Mouse (Mus musculus) right cerebral cortex, postnatal 14 days (tissue): ENCODE measurements at regions not wholly inside any gene's neighbourhood (a gene's known extent, or its start where the extent isn't known, plus 50 kb on each side); places are given as distances from the start of the nearest gene placed in this dataset.
A peak's percentile ranks its signal among the peaks of the same experiment; 100 is the strongest.

ENCODE experiments used
- DNase-seq: peaks from one replicate; pipeline ENCODE4 v3.0.0; 2022

DNA sequence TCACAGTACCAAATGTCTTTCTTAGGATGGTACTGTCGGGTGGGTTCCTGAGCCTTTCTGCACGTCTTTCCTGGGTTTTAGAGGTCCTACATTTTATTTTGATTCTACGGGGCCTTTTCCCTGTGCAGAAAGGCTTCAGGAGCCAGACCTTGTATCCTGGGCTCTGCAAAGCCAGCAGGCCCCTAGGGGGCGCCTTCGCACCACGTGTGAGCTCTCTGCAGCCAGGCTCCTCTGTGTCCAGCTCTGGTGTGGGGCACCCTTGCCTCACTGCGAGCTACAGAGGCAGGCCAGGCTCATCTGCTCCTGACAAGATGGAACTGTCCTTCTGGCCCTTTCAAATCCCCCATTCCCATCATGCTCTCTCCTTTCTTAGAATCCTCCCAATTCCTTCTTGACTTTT lies 53.3 kb upstream of the Usp3 start:
- peak; percentile 92 for DNase-seq

DNA sequence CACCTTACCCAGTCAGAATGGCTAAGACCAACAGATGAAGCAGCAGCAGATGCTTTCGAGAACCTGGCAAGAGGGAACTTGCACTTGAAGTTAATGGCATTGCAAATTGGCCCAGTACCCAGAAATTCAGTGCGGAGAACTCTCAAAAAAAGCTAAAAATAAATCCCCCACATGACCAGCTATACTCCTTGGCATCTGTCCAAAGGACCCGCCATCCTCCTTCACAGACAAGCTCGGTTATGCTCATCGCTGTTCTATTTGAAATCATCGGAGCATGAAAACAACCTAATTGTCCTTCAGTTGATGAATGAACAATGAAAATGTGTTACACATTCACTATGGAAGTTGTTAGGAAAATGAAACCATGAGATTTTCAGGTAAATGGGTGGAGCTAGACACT lies 58.4 kb upstream of the Usp3 start:
- DNase-seq, result no peak

DNA sequence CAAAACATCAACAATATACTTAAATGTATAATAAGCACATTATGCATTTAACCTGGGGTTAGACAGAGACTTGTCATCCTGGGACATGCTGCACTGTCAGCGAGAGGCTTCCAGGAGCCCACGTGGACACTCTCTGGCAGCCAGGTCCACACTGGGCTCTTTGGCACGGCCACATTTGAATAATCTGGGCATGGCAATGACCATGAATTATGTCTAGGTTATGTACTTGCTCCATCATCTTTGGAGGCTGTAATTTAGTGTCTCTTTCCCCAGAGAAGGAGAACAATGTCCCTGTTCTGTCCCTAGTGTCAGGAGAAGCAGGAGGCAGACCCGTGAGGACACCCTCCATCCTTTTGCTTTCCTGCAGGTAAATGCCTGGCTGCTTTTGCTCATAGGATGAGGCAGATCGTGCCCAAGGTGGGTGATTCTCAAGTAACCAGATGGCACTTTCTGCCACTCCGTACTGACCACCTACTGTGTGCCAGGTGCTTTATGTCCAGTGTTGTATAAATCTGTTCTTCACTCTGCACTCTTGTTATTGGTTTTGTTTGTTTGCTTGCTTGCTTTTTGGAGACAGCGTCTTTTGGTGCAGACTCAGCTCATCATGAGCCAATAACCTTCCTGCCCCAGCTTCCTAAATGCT lies 56.2 kb upstream of the Car12 start:
- DNase-seq, result no peak

DNA sequence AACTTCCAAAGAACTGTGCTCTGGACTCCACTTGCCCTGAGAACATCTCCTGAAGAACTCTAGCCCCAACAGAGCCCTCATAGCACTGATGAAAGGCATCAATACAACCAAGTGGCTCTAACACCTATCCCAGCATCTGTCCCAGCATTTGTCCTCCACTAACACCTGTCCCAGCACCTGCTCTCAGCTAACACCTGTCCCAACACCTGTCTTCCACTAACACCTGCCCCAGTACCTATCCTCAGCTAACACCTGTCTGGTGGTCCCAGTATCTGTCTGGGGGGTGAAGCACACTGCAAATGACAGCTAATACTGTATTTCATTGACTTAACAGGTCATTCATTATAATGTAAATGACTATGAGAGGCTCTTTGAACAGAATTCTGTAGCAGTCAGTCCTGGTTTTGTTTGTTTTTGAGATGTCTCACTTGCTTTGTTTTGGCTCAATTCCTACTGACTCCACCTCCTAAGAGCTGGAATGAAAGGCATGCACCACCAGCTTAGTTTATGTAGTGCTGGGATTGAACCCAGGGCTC lies 54.7 kb upstream of the Car12 start:
- no peak for DNase-seq

DNA sequence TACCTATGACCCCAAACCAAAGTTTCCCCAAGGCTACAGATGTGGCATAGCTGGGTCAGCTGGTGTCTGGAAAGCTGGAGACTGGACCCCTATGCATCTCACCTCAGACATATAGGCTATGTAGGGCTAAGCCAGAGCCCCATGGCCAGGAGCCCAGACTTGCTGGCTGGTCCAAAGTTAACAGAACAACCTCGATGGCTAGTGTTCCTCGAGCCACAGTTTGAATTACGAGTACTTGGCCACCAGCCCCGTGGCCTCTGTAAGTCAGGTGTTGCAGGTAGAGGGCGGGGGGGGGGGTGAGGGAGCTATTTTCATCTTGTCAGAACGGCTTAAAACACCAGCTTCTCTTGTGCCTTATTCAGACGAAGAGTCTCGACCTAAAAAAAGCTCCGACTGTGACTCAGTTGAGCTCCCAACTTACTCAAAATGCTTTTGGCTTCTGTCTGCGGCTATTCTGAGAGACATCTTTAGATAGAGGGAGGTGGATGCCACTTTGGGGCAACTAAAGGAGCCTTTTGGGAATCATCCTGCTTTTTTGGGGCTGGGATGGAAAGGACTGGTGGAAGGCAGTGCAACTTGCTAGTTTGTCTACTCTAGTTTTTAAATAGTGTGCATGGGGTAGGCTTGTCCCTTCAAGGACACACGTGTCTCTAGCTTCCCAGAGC lies 53.6 kb upstream of the Car12 start:
- DNase-seq, result no peak

- DNase-seq, result no peak
Measured at GRCm38 (mm10) chr9:66661596-66661995, 51.9 kb upstream of the Car12 start.

DNA sequence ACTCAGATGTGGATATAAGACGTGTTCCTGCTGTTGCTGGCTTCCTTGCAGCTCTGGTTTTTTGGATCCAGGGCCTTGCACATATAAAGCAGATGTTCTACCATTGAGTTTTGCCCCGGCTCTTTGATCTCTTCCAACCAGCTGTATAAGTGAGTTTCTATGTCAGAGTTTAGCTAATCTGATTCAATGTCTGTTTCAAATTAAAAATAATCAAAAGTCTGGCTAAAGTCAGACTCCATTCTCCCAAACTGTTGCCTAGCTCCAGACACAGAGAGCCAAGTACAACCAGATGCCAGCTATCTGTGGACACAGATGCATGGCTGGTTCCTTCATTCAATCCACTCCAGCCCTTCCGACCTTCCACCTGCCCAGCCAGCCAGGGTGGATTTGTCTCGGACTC lies 51.0 kb upstream of the Car12 start:
- no peak for DNase-seq
